Mouse (Mus musculus) G1E (cell line): ENCODE data around the gene Rasgrp3. TPM values are rescaled to one million over a fixed set of nuclear protein-coding genes. Genes with fewer than 3 reads are reported as not detected.

ENCODE experiments used
- ATAC-seq: 2 replicates; pipeline ENCODE4 v1.8.0; 2016; ENCODE audit warnings: mild to moderate bottlenecking; ENCODE audit not compliant: insufficient number of reproducible peaks, poor library complexity, low FRiP score, severe bottlenecking; ENCODE audit errors: extremely low read depth
- DNase-seq: peaks from one replicate; pipeline ENCODE4 v3.0.0; 2012; ENCODE audit warnings: low spot score
- H3K27me3 ChIP-seq: 2 replicates; pipeline ENCODE4 v1.6.1; 2012; ENCODE audit warnings: mild to moderate bottlenecking, low read length, inconsistent platforms; ENCODE audit not compliant: insufficient read depth
- H3K36me3 ChIP-seq: replicated peaks from 2 replicates; pipeline ENCODE3; 2012; ENCODE audit warnings: mild to moderate bottlenecking, inconsistent platforms
- H3K4me1 ChIP-seq: 2 replicates; pipeline ENCODE4 v1.6.1; 2012; ENCODE audit warnings: low read depth, low read length, inconsistent platforms, mixed read lengths; ENCODE audit not compliant: insufficient read depth
- H3K4me3 ChIP-seq: 2 replicates; pipeline ENCODE4 v1.5.1; 2012; ENCODE audit warnings: low read depth, mild to moderate bottlenecking, inconsistent platforms, low read length, moderate library complexity, mixed read lengths
- H3K9me3 ChIP-seq: replicated peaks from 2 replicates; pipeline ENCODE4 v1.6.1; 2012; ENCODE audit warnings: inconsistent platforms
- CTCF ChIP-seq: IDR thresholded peaks from 2 replicates; pipeline ENCODE4 v1.5.1; 2012; ENCODE audit warnings: low read depth, low read length, inconsistent platforms, mixed read lengths
- GATA1 ChIP-seq: IDR thresholded peaks from 2 replicates; pipeline ENCODE4 v1.6.1; 2012; ENCODE audit warnings: borderline replicate concordance, low read length, inconsistent platforms, mixed read lengths
- GATA2 ChIP-seq: IDR thresholded peaks from 2 replicates; pipeline ENCODE4 v1.6.1; 2012; ENCODE audit warnings: low read depth, low read length, inconsistent platforms, borderline replicate concordance
- POLR2AphosphoS5 ChIP-seq: IDR thresholded peaks from 2 replicates; pipeline ENCODE4 v1.6.1; 2012; ENCODE audit warnings: low read depth, low read length, inconsistent platforms; ENCODE audit not compliant: insufficient replicate concordance
- TAL1 ChIP-seq: conservative IDR thresholded peaks from 2 replicates; pipeline ENCODE4 v1.6.1; 2012; ENCODE audit warnings: low read depth, low read length, inconsistent platforms, mixed read lengths
- polyA plus RNA-seq: library from polyadenylated mRNA; stranded (reverse); fragments of >175 nt; gene quantifications from 2 replicates; pipeline ENCODE4 v1.2.3, GENCODE M21; 2012
- total RNA-seq, 2 experiments: library from RNA; stranded (forward) in 1 of 2; stranded (reverse) in 1 of 2; fragments of 200-1000 nt in 1 of 2; fragments of >200 nt in 1 of 2; fragmentation: Nextera tagmentation in 1 of 2; gene quantifications; 2 replicates each; pipeline ENCODE4 v1.2.3; 2014 to 2017

Rasgrp3 gene
- total and polyA plus RNA-seq, 3 experiments: 0.11 TPM; not detected in 2

DNA sequence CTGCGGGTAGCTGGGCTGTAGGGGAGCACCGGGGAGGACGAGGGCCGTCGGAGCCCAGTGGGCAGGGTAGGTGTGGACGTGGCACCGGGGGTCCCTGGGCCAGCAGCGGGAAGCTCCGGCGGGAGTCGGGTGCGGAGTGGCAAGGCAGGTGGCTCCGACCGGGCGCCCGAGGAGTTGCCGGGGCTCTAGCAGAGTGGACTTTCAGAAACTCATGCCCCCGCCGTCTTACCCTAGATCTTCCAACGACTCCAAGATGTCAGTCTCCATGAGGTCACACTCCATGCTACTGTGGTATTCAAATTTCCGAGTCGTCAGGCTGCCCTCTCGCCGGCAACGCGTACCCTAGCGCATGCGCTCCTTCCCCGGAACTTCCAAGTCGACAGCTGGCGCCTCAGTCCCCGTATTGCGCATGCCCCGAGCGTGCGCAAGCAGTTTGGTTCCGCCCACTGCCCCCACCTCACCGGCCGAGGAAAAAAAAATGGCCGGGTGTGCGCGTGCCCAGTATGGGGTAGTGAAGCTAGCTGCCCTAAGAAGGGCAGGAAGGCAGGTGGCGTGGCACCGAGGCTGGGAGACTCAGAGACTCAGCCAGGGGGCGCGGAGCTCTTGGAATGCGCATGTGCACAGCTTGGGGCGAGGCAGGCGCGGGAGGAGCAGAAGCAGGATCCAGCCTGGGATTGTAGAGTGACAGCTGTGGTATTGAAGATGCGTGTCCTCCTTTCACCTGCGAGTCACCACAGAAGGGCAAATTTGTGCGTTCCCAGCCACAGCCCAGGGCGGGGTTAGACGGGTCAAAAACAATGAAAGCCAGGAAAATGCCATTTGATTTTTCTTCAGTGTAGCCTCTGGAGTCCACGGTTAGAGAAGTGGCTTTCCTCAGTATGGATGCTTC is 116.1 kb downstream of the Rasgrp3 start, which contains the start of gene Fam98a:
Fam98a (minus strand) TSS at position 435 of the 889 bp plus-strand sequence.
- peak; percentile 93 for DNase-seq
- peak; percentile 97 for ATAC-seq
- Histone ChIP-seq H3K9me3 (0 out of 2 replicates have a peak, but pooled peaks cover 2% of the 10 kb centered on the region), H3K4me1 (peaks cover 16% of the 10 kb centered on the region), H3K36me3 (peaks cover 18% of the 10 kb centered on the region), H3K4me3 (peak within 1 kb of the TSS; percentile 99), H3K27me3 (no peaks in the 10 kb centered on the region)
- TF ChIP-seq POLR2AphosphoS5 (no peak), GATA1 (no peak), GATA2 (no peak), TAL1 (no peak)

DNA sequence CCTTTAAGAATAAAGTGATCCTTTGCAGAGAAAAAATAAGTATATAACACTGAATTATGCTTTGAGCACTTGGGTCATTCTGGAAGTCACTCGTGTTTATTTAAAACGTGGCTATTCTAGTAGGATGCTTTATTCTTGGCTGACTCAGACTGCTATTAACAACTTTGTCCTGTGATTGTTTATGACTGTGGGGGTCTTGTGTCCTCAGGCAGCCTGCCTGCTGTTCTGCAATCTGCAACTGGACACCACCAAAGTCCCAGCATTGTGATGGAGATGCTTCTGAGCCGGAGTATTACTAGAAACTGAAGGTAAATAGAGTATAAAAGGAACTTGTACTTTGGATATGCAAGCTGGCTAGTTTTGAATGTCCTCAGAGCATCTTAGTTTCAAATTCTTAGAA is 121.3 kb downstream of the Rasgrp3 start:
- Histone ChIP-seq H3K9me3 (peaks cover 25% of the 10 kb centered on the region), H3K27me3 (no peaks in the 10 kb centered on the region), H3K4me1 (peaks cover 3% of the 10 kb centered on the region), H3K4me3 (no peak overlapping the region), H3K36me3 (no peaks in the 10 kb centered on the region)
- DNase-seq (no peak), ATAC-seq (no peak)
- TF ChIP-seq CTCF: no peak
- TF ChIP-seq GATA1: no peak
- no peak for TF ChIP-seq POLR2AphosphoS5

DNA sequence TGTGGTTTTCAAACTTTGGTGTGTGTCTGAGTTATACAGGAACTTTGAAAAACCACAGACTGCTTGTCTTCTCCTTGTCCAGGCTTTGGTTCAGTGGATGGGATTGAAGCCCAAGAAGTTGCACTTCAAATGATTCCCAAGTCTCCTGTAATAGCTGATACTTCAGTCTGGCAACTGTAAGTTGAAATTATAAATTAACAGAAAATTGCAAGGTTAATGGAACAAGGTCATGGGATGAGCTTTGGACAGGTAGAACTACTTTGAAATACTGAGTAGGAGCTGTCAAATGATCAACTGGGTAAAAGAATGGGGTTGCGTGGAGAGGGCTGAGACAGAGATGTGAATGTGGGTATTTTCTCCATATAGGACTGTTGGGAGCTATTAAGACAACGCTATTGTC is 122.3 kb downstream of the Rasgrp3 start:
- H3K27me3 ChIP-seq: no peaks in the 10 kb centered on the region
- ATAC-seq: no peak
- no peaks in the 10 kb centered on the region for H3K4me1 ChIP-seq
- DNase-seq: no peak
- H3K9me3 ChIP-seq: peaks cover 26% of the 10 kb centered on the region
- no peak overlapping the region for H3K4me3 ChIP-seq
- H3K36me3 ChIP-seq: no peaks in the 10 kb centered on the region
- TF ChIP-seq POLR2AphosphoS5: no peak
- TF ChIP-seq GATA1: no peak
- no peak for TF ChIP-seq CTCF
- no peak for TF ChIP-seq TAL1
- TF ChIP-seq GATA2: no peak

DNA sequence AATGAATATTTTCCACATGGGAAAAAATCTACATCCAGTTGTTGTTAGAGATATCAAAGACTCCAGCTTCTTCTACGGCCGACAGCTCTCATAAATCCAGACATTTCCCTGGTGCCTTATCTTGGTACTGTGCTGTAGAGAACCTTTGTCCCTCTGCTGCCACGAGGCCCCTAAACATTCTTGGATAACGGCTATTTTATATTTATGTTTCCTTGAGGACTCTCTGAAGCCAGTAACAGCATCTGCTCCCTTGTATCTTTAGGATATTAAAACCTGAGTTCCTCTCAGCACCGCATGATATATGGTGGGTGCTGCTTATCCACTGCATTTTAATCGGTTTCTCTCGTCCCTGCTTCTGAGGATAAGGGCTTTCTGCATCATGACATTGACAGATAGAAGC is 139.9 kb downstream of the Rasgrp3 start:
- Histone ChIP-seq H3K9me3 (no peaks in the 10 kb centered on the region), H3K27me3 (no peaks in the 10 kb centered on the region), H3K36me3 (no peaks in the 10 kb centered on the region), H3K4me1 (no peaks in the 10 kb centered on the region), H3K4me3 (no peak overlapping the region)
- no peak for DNase-seq
- ATAC-seq: no peak
- no peak for TF ChIP-seq TAL1
- TF ChIP-seq POLR2AphosphoS5: no peak
- TF ChIP-seq GATA2: no peak
- TF ChIP-seq CTCF: no peak
- TF ChIP-seq GATA1: no peak

Other genes starting within 250 kb of the Rasgrp3 start
- gene Fam98a, start 116.0 kb downstream of the Rasgrp3 start, total RNA-seq (2014; fragmentation: Nextera tagmentation): 35.4 TPM in 2 replicates
- 19.1 and 20.7 TPM in 2 replicates for gene Fam98a, start 116.0 kb downstream of the Rasgrp3 start, total RNA-seq (2017)
- 12.4 and 13.1 TPM in 2 replicates for gene Fam98a, start 116.0 kb downstream of the Rasgrp3 start, polyA plus RNA-seq